Mouse (Mus musculus) kidney, embryonic 16.5 days (tissue): ENCODE measurements around the gene Csrnp3. TPM values are rescaled to one million over a fixed set of nuclear protein-coding genes. Genes with fewer than 3 reads are reported as not detected.
A peak's percentile ranks its signal among the peaks of the same experiment; 100 is the strongest.

Experiments used
- ATAC-seq: fragments of 200-750 bp; cut with Nextera tagmentation; 2 replicates; pipeline ENCODE4 v1.8.0; 2017; ENCODE audit warnings: moderate TSS enrichment; ENCODE audit not compliant: low FRiP score, low TSS enrichment
- H3K27ac ChIP-seq: fragments of 300-500 bp; sonication (generic); 2 replicates; pipeline ENCODE4 v1.5.1; 2014; ENCODE audit warnings: low read length
- H3K27me3 ChIP-seq: fragments of 300-500 bp; sonication (generic); 2 replicates; pipeline ENCODE4 v1.6.1; 2014; ENCODE audit warnings: low read length, control low read depth, mixed read lengths; ENCODE audit not compliant: insufficient read depth
- H3K36me3 ChIP-seq: fragments of 300-500 bp; sonication (generic); 2 replicates; pipeline ENCODE4 v1.6.1; 2014; ENCODE audit warnings: low read length, control low read depth, mixed read lengths; ENCODE audit not compliant: insufficient read depth
- H3K4me1 ChIP-seq: fragments of 300-500 bp; sonication (generic); 2 replicates; pipeline ENCODE4 v1.6.1; 2014; ENCODE audit warnings: low read length, control low read depth, mixed read lengths; ENCODE audit not compliant: insufficient read depth
- H3K4me2 ChIP-seq: fragments of 300-500 bp; sonication (generic); replicated peaks from 2 replicates; pipeline ENCODE4 v1.6.1; 2014; ENCODE audit warnings: low read depth, low read length
- H3K4me3 ChIP-seq: fragments of 300-500 bp; sonication (generic); 2 replicates; pipeline ENCODE4 v1.5.1; 2014; ENCODE audit warnings: mild to moderate bottlenecking, low read length
- H3K9ac ChIP-seq: fragments of 300-500 bp; sonication (generic); replicated peaks from 2 replicates; pipeline ENCODE4 v1.6.1; 2014; ENCODE audit warnings: low read length
- H3K9me3 ChIP-seq: fragments of 300-500 bp; sonication (generic); 2 replicates; pipeline ENCODE4 v1.6.1; 2016; ENCODE audit warnings: low read length, control low read depth
- WGBS: fragments of 180-500 bp; shearing (Covaris S2); extraction: QIAGEN DNeasy Blood & Tissue Kit; methylation state at CpG from one replicate; pipeline ENCODE4 v1.1.7; 2014; 5-methylcytosine and 5-hydroxymethylcytosine counted together
- polyA plus RNA-seq: library from polyadenylated mRNA; unstranded; fragments of >200 nt; fragmentation: Nextera tagmentation; extraction: Ambion mirVana; gene quantifications from 2 replicates; pipeline ENCODE4 v1.2.1, GENCODE M21; 2015

Gene Csrnp3
- polyA plus RNA-seq, 1 experiment from 2014 or later: 1.8 TPM

GRCm38 (mm10) chr2:65973907-65974306 is 128.3 kb downstream of the Csrnp3 start:
- H3K9ac ChIP-seq: no peak overlapping the region
- WGBS: 94% methylated on average over 4 of the region's 4 CpGs
- no peak for ATAC-seq
- no peak overlapping the region for H3K4me2 ChIP-seq
- H3K9me3 ChIP-seq: no peaks in the 10 kb centered on the region
- H3K4me3 ChIP-seq: no peak overlapping the region
- H3K27ac ChIP-seq: no peak overlapping the region
- H3K36me3 ChIP-seq: no peaks in the 10 kb centered on the region
- H3K27me3 ChIP-seq: no peaks in the 10 kb centered on the region
- H3K4me1 ChIP-seq: no peaks in the 10 kb centered on the region

- H3K9ac ChIP-seq: no peak overlapping the region
- H3K36me3 ChIP-seq: no peaks in the 10 kb centered on the region
- ATAC-seq: no peak
- WGBS: 85% methylated on average over 5 of the region's 5 CpGs
- no peaks in the 10 kb centered on the region for H3K9me3 ChIP-seq
- no peak overlapping the region for H3K4me3 ChIP-seq
- H3K27ac ChIP-seq: no peak overlapping the region
- no peaks in the 10 kb centered on the region for H3K4me1 ChIP-seq
- no peaks in the 10 kb centered on the region for H3K27me3 ChIP-seq
- no peak overlapping the region for H3K4me2 ChIP-seq
Measured at GRCm38 (mm10) chr2:65975383-65975782, 129.8 kb downstream of the Csrnp3 start.

GRCm38 (mm10) chr2:65979338-65980053 is 133.9 kb downstream of the Csrnp3 start:
- Histone ChIP-seq H3K9me3 (no peaks in the 10 kb centered on the region), H3K27me3 (no peaks in the 10 kb centered on the region), H3K4me3 (no peak overlapping the region), H3K36me3 (no peaks in the 10 kb centered on the region), H3K9ac (no peak overlapping the region), H3K4me2 (no peak overlapping the region), H3K27ac (no peak overlapping the region), H3K4me1 (no peaks in the 10 kb centered on the region)
- ATAC-seq: peak; percentile 35; the same call in 1 of the 2 replicates
- WGBS: 51% methylated on average over 17 of the region's 17 CpGs

- H3K4me2 ChIP-seq: no peak overlapping the region
- ATAC-seq: no peak
- H3K9ac ChIP-seq: no peak overlapping the region
- H3K27ac ChIP-seq: no peak overlapping the region
- 90% methylated on average over 6 of the region's 6 CpGs for WGBS
- H3K4me1 ChIP-seq: no peaks in the 10 kb centered on the region
- no peaks in the 10 kb centered on the region for H3K9me3 ChIP-seq
- no peaks in the 10 kb centered on the region for H3K27me3 ChIP-seq
- H3K36me3 ChIP-seq: no peaks in the 10 kb centered on the region
- H3K4me3 ChIP-seq: no peak overlapping the region
Measured at GRCm38 (mm10) chr2:65981470-65981869, 135.9 kb downstream of the Csrnp3 start.

GRCm38 (mm10) chr2:65981965-65982364 is 136.4 kb downstream of the Csrnp3 start:
- Histone ChIP-seq H3K4me2 (no peak overlapping the region), H3K4me3 (no peak overlapping the region), H3K9me3 (no peaks in the 10 kb centered on the region), H3K36me3 (no peaks in the 10 kb centered on the region), H3K9ac (no peak overlapping the region), H3K27me3 (no peaks in the 10 kb centered on the region), H3K4me1 (no peaks in the 10 kb centered on the region), H3K27ac (no peak overlapping the region)
- WGBS: 31% methylated on average over 4 of the region's 4 CpGs
- ATAC-seq: no peak

- Histone ChIP-seq H3K4me2 (no peak overlapping the region), H3K9ac (no peak overlapping the region), H3K36me3 (no peaks in the 10 kb centered on the region), H3K27ac (no peak overlapping the region), H3K4me3 (no peak overlapping the region), H3K9me3 (no peaks in the 10 kb centered on the region), H3K4me1 (no peaks in the 10 kb centered on the region), H3K27me3 (no peaks in the 10 kb centered on the region)
- 81% methylated on average over 4 of the region's 4 CpGs for WGBS
- no peak for ATAC-seq
Measured at GRCm38 (mm10) chr2:65985706-65986105, 140.1 kb downstream of the Csrnp3 start.

- no peak overlapping the region for H3K9ac ChIP-seq
- ATAC-seq: no peak
- H3K4me1 ChIP-seq: no peaks in the 10 kb centered on the region
- 61% methylated on average over 6 of the region's 6 CpGs for WGBS
- no peaks in the 10 kb centered on the region for H3K36me3 ChIP-seq
- H3K9me3 ChIP-seq: no peaks in the 10 kb centered on the region
- H3K4me3 ChIP-seq: no peak overlapping the region
- H3K27me3 ChIP-seq: no peaks in the 10 kb centered on the region
- no peak overlapping the region for H3K4me2 ChIP-seq
- H3K27ac ChIP-seq: no peak overlapping the region
Measured at GRCm38 (mm10) chr2:65987069-65987468, 141.5 kb downstream of the Csrnp3 start.

GRCm38 (mm10) chr2:65987588-65987987 is 142.0 kb downstream of the Csrnp3 start:
- 0 out of 2 replicates have a peak, but pooled peaks have one; percentile 19 for ATAC-seq
- H3K27me3 ChIP-seq: no peaks in the 10 kb centered on the region

GRCm38 (mm10) chr2:65988788-65989187 is 143.2 kb downstream of the Csrnp3 start:
- ATAC-seq: no peak
- H3K27ac ChIP-seq: no peak overlapping the region
- H3K36me3 ChIP-seq: no peaks in the 10 kb centered on the region
- H3K27me3 ChIP-seq: no peaks in the 10 kb centered on the region
- no peaks in the 10 kb centered on the region for H3K4me1 ChIP-seq
- H3K4me3 ChIP-seq: no peak overlapping the region
- WGBS: 78% methylated on average over 3 of the region's 3 CpGs
- H3K4me2 ChIP-seq: no peak overlapping the region
- no peaks in the 10 kb centered on the region for H3K9me3 ChIP-seq
- H3K9ac ChIP-seq: no peak overlapping the region

More at GRCm38 (mm10) chr2:65987588-65987987, 142.0 kb downstream of the Csrnp3 start:
- no peaks in the 10 kb centered on the region for H3K9me3 ChIP-seq
- H3K9ac ChIP-seq: no peak overlapping the region
- H3K4me2 ChIP-seq: no peak overlapping the region
- WGBS: 52% methylated on average over 3 of the region's 3 CpGs
- no peak overlapping the region for H3K4me3 ChIP-seq
- no peaks in the 10 kb centered on the region for H3K4me1 ChIP-seq
- no peaks in the 10 kb centered on the region for H3K36me3 ChIP-seq
- H3K27ac ChIP-seq: no peak overlapping the region

GRCm38 (mm10) chr2:65990108-65990507 is 144.5 kb downstream of the Csrnp3 start:
- 0 out of 2 replicates have a peak, but pooled peaks cover 8% of the 10 kb centered on the region for H3K4me1 ChIP-seq
- H3K4me2 ChIP-seq: no peak overlapping the region
- no peak overlapping the region for H3K4me3 ChIP-seq
- no peaks in the 10 kb centered on the region for H3K36me3 ChIP-seq
- H3K27me3 ChIP-seq: no peaks in the 10 kb centered on the region
- no peak overlapping the region for H3K27ac ChIP-seq
- H3K9me3 ChIP-seq: no peaks in the 10 kb centered on the region
- no peak overlapping the region for H3K9ac ChIP-seq
- ATAC-seq: no peak
